9 mouse cellular contexts compared by ENCODE assay signal in genomic region chr6:5403095-5403815, GRCm38 (mm10). TPM values are rescaled to one million over a fixed set of nuclear protein-coding genes. Genes with fewer than 3 reads are reported as not detected.
DNase-seq lines count a peak whose midpoint lies in the region; ATAC-seq and TF ChIP-seq lines count a peak whose summit lies in the region.
"Had no signal": no experiment of that assay in that cellular context is flagged by ENCODE, and none has a peak within 500 bp of the region (broad histone marks: within the 10 kb centered on the region; RNA-seq: fewer than 3 reads in every experiment).

No protein-coding gene starts in this region.

- 0 out of 2 replicates have a peak, but pooled peaks have one; percentile 17 for ATAC-seq in limb, embryonic 14.5 days (ENCODE audit: low FRiP score, low read depth)
- ATAC-seq in stomach, embryonic 16.5 days (ENCODE audit: insufficient read depth, low FRiP score), result no peak

- WGBS in limb, embryonic 14.5 days, result 29% methylated on average over 18 of the region's 18 CpGs
- WGBS in stomach, embryonic 16.5 days, result 31% methylated on average over 18 of the region's 18 CpGs

- H3K27me3 ChIP-seq in limb, embryonic 14.5 days (ENCODE audit: control insufficient read depth, insufficient read depth, low read length), result no peaks in the 10 kb centered on the region
- no peaks in the 10 kb centered on the region for H3K27me3 ChIP-seq in stomach, embryonic 16.5 days (ENCODE audit: control insufficient read depth, insufficient read depth, low read length)

- DNase-seq in cerebellum, postnatal 14 days, result peak; percentile 10 to 19
- no peak for DNase-seq in cerebellum, postnatal 25 days
- DNase-seq in right cerebral cortex, postnatal 4 days, result peak; percentile 24
- no peak for DNase-seq in right cerebral cortex, postnatal 36 days (ENCODE audit: low spot score in 2 of 2)
- no peak for DNase-seq in limb, embryonic 14.5 days (ENCODE audit: low spot score)
- DNase-seq in right cerebral cortex, postnatal 14 days, result no peak
- DNase-seq in heart, adult 9 months (ENCODE audit: low spot score in 2 of 2), result no peak

- peak overlapping the region; percentile 40 for H3K4me2 ChIP-seq in limb, embryonic 14.5 days (replicated peaks; ENCODE audit: low read depth, low read length, severe bottlenecking)
- peak overlapping the region; percentile 16; the same call in 1 of the 2 replicates for H3K4me2 ChIP-seq in stomach, embryonic 16.5 days (ENCODE audit: low read depth, low read length)

- peaks cover 9% of the 10 kb centered on the region; the same call in 1 of the 2 replicates for H3K4me1 ChIP-seq in limb, embryonic 14.5 days (ENCODE audit: control insufficient read depth, insufficient read depth, low read length)
- no peaks in the 10 kb centered on the region for H3K4me1 ChIP-seq in stomach, embryonic 16.5 days (ENCODE audit: control insufficient read depth, insufficient read depth, low read length)

- H3K36me3 ChIP-seq in limb, embryonic 14.5 days (ENCODE audit: control insufficient read depth, insufficient read depth, low read length), result no peaks in the 10 kb centered on the region
- no peaks in the 10 kb centered on the region for H3K36me3 ChIP-seq in stomach, embryonic 16.5 days (ENCODE audit: control insufficient read depth, insufficient read depth, low read length)

- no peak for TF ChIP-seq POLR2A in limb, embryonic 14.5 days (IDR thresholded peaks at IDR 0.05; ENCODE audit: borderline replicate concordance, extremely low read depth, insufficient read depth, insufficient read length)

- no peaks in the 10 kb centered on the region for H3K9me3 ChIP-seq in limb, embryonic 14.5 days (ENCODE audit: control insufficient read depth, low read length)
- H3K9me3 ChIP-seq in stomach, embryonic 16.5 days (replicated peaks; ENCODE audit: control insufficient read depth, low read length), result no peaks in the 10 kb centered on the region
- H3K9me3 ChIP-seq: heart, embryonic 10.5 days had no signal

- H3K9ac ChIP-seq in limb, embryonic 14.5 days (ENCODE audit: low read depth, low read length, severe bottlenecking), result no peak overlapping the region
- 0 out of 2 replicates have a peak overlapping the region, but pooled peaks have one; percentile 16 for H3K9ac ChIP-seq in stomach, embryonic 16.5 days (ENCODE audit: low read length)

- H3K4me3 ChIP-seq in limb, embryonic 14.5 days (replicated peaks; ENCODE audit: low read length), result 0 out of 2 replicates have a peak overlapping the region, but pooled peaks have one; percentile 5
- no peak overlapping the region for H3K4me3 ChIP-seq in stomach, embryonic 16.5 days (replicated peaks; ENCODE audit: low read length)
- H3K4me3 ChIP-seq: heart, embryonic 10.5 days had no signal

- H3K27ac ChIP-seq in limb, embryonic 14.5 days (replicated peaks; ENCODE audit: low read depth, low read length), result no peak overlapping the region
- no peak overlapping the region for H3K27ac ChIP-seq in stomach, embryonic 16.5 days (ENCODE audit: low read length)
- H3K27ac ChIP-seq: heart, embryonic 10.5 days had no signal

RNA-seq across cellular contexts. Expression of gene Asb4, which starts 20.1 kb away (rescaled TPM):
- 43.9 and 49.5 TPM in 2 replicates for polyA plus RNA-seq in limb, embryonic 14.5 days (2012; rRNA removed)
- polyA plus RNA-seq in limb, embryonic 14.5 days (2014; fragmentation: Nextera tagmentation; extraction: Ambion mirVana), result 29.4 and 31.4 TPM in 2 replicates
- polyA plus RNA-seq in stomach, embryonic 16.5 days (2015; fragmentation: Nextera tagmentation; extraction: Ambion mirVana), result 8.8 and 11.6 TPM in 2 replicates

Comparison
In these comparisons a context has a peak if more than half of its experiments do, and no peak if none do; other contexts are left out.
1. DNase-seq: peak in cerebellum, postnatal 14 days (2 of 2) and right cerebral cortex, postnatal 4 days (single experiment); none in cerebellum, postnatal 25 days (0 of 2), right cerebral cortex, postnatal 36 days (0 of 2), limb, embryonic 14.5 days (single experiment), right cerebral cortex, postnatal 14 days (single experiment) and heart, adult 9 months (0 of 2).